Mouse (Mus musculus) adrenal gland, adult 2 months (tissue): ENCODE measurements at regions not wholly inside any gene's neighbourhood (a gene's known extent, or its start where the extent isn't known, plus 50 kb on each side); places are given as distances from the start of the nearest gene placed in this dataset.
"Not testable (repeated sequence)": the region's sequence is repeated elsewhere in the genome, so short reads cannot be mapped to it uniquely, and the experiment has no call there.

ENCODE experiments used
- DNase-seq: peaks from one replicate; pipeline ENCODE4 v3.0.0; 2021
- microRNA-seq, 2 experiments: library from miRNA; unstranded; fragments of <30 nt; microRNA quantifications; one replicate each; pipeline ENCODE4 v1.2.0; 2021

- not testable (repeated sequence) for DNase-seq
These were observed 83.7 kb upstream of the Lemd2 start for GRCm38 (mm10) chr17:27287986-27288385.

GRCm38 (mm10) chr17:27281241-27281640 is 77.0 kb upstream of the Lemd2 start:
- DNase-seq: no peak

DNA sequence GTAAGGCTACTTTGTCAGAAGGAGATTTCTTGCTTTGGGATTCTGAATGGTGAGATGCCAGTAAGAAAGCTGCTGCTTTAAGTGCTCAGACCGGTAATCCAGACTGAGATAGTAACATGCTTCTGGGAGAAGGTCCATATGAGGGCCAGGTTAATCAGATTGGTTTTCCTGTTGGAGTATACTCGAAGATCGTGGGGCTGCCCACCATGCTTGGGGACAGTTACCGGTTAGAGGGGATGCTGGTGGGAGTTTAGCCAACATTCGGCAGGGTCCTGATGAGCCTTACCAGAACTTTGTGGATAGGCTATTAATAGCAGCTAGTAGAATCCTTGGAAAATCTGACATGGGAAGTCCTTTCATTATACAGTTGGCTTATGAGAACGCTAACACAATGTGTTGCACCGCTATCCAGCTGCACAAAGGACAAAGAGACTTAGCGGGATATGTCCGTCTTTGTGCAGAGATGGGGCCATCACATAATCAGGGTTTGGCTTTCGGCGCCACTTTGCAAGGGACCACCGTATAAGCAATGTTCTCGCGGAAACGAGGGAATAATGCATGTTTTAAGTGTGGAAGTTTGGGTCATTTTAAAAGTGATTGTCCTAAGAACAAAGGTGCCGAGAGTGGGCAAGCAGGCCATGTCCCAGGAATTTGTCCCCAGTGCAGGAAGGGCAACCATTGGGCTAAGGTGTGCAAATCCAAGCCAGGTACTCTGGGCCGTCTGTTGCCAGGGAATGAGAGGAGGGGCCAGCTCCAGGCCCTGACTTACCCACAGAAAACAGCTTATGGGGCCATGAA is 75.4 kb upstream of the Lemd2 start:
- DNase-seq: not testable (repeated sequence)

DNA sequence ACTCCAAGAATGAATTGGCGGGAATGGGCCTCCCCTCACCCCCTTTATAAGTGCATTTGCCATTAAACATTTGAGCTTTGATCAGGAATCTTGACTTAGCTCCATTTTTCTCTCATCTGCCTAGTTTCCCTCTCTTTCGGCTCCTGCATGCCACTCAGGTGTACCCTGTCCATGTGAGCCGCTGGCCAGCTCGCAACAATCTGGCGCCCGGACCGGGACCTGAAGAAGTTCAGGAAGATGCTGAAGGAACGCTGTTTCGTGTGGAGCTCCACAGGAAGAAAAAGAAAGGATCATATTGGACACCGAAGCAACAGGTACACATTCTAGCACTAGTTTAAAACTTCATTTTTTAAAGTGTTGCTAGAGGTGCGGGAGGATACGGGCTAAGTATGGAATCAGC is 73.5 kb upstream of the Lemd2 start:
- DNase-seq: not testable (repeated sequence)

- not testable (repeated sequence) for DNase-seq
These were observed 67.5 kb upstream of the Lemd2 start for GRCm38 (mm10) chr17:27271756-27272155.

- DNase-seq: not testable (repeated sequence)
These were observed 66.5 kb upstream of the Lemd2 start for GRCm38 (mm10) chr17:27270776-27271175.

DNA sequence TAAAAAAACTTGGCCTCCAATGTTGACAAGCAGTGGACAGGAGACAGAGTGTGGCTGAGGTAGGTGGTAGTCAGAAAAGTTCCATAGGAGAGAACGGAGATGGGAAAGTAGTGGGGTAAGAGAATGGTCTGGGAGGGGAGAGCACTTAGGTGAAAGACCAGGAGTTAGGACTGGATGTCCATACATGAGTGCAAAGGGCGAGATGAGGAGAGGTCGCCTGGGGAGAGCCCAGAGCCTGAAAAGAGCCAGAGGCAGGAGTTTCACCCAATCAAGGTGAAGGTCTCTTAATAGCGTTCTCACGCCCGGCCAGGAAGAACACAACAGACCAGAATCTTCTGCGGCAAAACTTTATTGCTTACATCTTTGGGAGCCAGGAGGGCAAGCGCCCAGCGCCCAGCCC is 60.3 kb upstream of the Lemd2 start:
- DNase-seq: not testable (repeated sequence)

- no peak for DNase-seq
These were observed 58.3 kb upstream of the Lemd2 start for GRCm38 (mm10) chr17:27262607-27263006.

GRCm38 (mm10) chr17:27261981-27262380 is 57.7 kb upstream of the Lemd2 start:
- no peak for DNase-seq

DNA sequence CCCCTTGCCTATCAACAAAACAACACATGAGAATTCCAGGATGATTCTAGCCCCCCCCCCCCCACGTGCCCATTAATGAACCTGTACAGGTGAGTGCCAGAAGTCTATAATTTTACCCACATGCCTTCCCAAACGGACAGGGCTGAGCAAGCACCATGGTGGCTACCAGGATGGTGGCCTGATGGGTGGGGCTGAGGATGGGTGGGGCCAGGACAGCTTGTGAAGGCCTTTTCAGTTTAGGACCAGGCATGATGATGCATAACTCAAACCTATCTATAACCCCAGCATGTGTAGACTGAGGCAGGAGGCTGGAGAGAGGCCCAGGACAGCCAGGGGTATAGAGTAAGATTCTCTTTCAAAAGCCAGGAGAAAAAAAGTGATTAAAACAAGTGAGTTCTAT is 57.0 kb upstream of the Lemd2 start:
- DNase-seq: no peak

- no peak for DNase-seq
These were observed 55.8 kb upstream of the Lemd2 start for GRCm38 (mm10) chr17:27260116-27260515.

DNA sequence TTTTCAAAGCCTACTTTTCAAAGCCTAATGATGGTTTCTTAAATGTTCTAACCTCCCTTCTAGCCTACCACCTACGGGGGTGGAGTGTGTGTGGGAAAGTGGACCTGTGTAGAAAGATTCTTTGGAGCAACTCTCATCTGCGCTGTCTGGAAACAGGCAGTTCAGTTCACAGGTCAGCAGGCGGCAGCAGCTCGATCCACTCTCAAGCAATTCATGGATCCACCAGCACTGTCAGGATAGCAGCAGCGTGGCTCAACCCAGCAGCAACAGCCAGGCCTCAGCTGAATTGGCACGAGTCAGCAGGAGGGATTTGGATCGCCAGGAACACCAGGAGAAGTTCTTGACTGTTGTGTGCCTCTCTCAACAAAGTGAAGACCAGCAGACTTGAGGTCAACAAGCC is 53.1 kb upstream of the Lemd2 start:
- no peak for DNase-seq

- no peak for DNase-seq
These were observed 51.5 kb upstream of the Lemd2 start for GRCm38 (mm10) chr17:27255804-27256203.

Small RNAs in the stretch of these regions (microRNA-seq; reads per million reads assigned to microRNA genes)
- 0 reads per million in 2 experiments for gene Mir7214
- gene Mir7216: 0 reads per million in 2 experiments
- gene Mir7217: 0 reads per million in 2 experiments
- 0 reads per million in 2 experiments for gene Mir7218
